ENCODE assay signal across 9 mouse cellular contexts in the genomic region with DNA sequence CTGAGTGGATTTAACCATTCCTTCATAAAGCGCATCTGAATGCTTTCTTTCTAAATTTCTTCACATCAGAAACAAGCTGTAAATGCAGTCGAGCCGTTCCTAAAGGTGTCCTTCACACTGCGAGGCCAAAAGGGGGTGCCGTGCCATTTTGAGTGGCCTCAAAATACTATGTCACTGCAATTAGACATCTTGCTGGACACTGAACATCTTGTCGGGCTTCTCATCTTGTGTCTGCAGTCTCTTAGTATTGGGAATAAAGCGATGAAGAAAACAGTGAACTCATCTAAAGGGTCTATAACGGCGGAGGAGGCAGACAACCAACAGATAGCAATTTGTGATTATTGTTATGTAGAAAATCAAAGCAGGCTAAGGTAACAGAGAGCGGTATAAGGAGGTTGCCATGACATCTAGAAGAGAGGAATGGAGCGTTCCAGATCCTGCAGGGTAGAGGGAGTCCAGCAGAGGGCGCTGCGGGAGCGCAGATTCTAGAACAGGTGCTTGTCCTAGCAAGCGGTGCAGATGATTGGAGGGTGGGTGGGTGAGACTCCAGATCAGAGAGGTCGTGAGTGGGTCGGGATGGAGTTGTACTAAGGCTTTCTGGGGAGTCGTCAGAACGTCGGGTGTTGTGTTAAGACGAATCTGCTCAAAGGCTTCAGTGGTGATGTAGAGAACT. TPM values are rescaled to one million over a fixed set of nuclear protein-coding genes. Genes with fewer than 3 reads are reported as not detected.
DNase-seq lines count a peak whose midpoint lies in the region; ATAC-seq and TF ChIP-seq lines count a peak whose summit lies in the region.
"Had no signal": no experiment of that assay in that cellular context is flagged by ENCODE, and none has a peak within 500 bp of the region (broad histone marks: within the 10 kb centered on the region; RNA-seq: fewer than 3 reads in every experiment).

No protein-coding gene starts in this region.

- no peaks in the 10 kb centered on the region for H3K9me3 ChIP-seq in MEL (replicated peaks; ENCODE audit: insufficient read depth, low read length)
- H3K9me3 ChIP-seq in hindbrain, embryonic 16.5 days (ENCODE audit: control insufficient read depth, low read length), result no peaks in the 10 kb centered on the region

- peak; percentile 64 for DNase-seq in MEL (ENCODE audit: low read depth, low spot score)
- peak; percentile 74 for DNase-seq in cerebellum, adult 11 months
- peak; percentile 79 for DNase-seq in forelimb bud, embryonic 11.5 days (ENCODE audit: low read depth, low spot score)
- peak; percentile 74 for DNase-seq in left cerebral cortex, adult 11 months (ENCODE audit: low spot score)
- DNase-seq in lung, postnatal 4 days, result peak; percentile 53 to 75
- peak; percentile 95 to 97 for DNase-seq in right cerebral cortex, adult 2 months (ENCODE audit: low spot score in 2 of 2)
- peak; percentile 55 to 69 for DNase-seq in urinary bladder, postnatal 36 days (ENCODE audit: low spot score in 2 of 2)

- no peak overlapping the region for H3K27ac ChIP-seq in MEL (ENCODE audit: control insufficient read depth, low read depth, low read length)
- H3K27ac ChIP-seq in hindbrain, embryonic 16.5 days (ENCODE audit: low read depth, low read length), result no peak overlapping the region

- WGBS in hindbrain, embryonic 16.5 days, result 17% methylated on average over 21 of the region's 21 CpGs

- no peaks in the 10 kb centered on the region for H3K4me1 ChIP-seq in MEL (ENCODE audit: control insufficient read depth in 1 of 2, insufficient read depth in 2 of 2, low read length in 2 of 2)
- H3K4me1 ChIP-seq in hindbrain, embryonic 16.5 days (ENCODE audit: control insufficient read depth, insufficient read depth, low read depth, low read length), result peaks cover 6% of the 10 kb centered on the region

- no peaks in the 10 kb centered on the region for H3K27me3 ChIP-seq in MEL (ENCODE audit: control insufficient read depth in 1 of 2, insufficient read depth in 2 of 2, low read length in 2 of 2)
- no peaks in the 10 kb centered on the region for H3K27me3 ChIP-seq in hindbrain, embryonic 16.5 days (replicated peaks; ENCODE audit: control insufficient read depth, insufficient read depth, low read length)

- no peak for TF ChIP-seq EP300 in MEL (IDR thresholded peaks at IDR 0.05; ENCODE audit: low read depth in 1 of 2, low read length in 2 of 2)

- H3K9ac ChIP-seq in MEL (ENCODE audit: control insufficient read depth, low read depth, low read length, poor library complexity, severe bottlenecking), result no peak overlapping the region
- H3K9ac ChIP-seq in hindbrain, embryonic 16.5 days (ENCODE audit: low read depth, low read length), result no peak overlapping the region; the same call in 1 of the 2 replicates

- peak; percentile 89 for ATAC-seq in hindbrain, embryonic 16.5 days

- no peak overlapping the region for H3K4me3 ChIP-seq in MEL (ENCODE audit: control insufficient read depth in 1 of 2, insufficient read depth in 1 of 2, low read depth in 2 of 2, low read length in 2 of 2)
- H3K4me3 ChIP-seq in hindbrain, embryonic 16.5 days (ENCODE audit: low read length), result 0 out of 2 replicates have a peak overlapping the region, but pooled peaks have one; percentile 0

- peak; percentile 79 for TF ChIP-seq RAD21 in MEL (IDR thresholded peaks at IDR 0.05; ENCODE audit: low read depth, low read length)

- TF ChIP-seq POLR2A in MEL (IDR thresholded peaks at IDR 0.05; ENCODE audit: control insufficient read depth in 1 of 2, insufficient read depth in 1 of 2, low read depth in 1 of 2, low read length in 2 of 2, poor library complexity in 1 of 2), result no peak

- H3K36me3 ChIP-seq in MEL (ENCODE audit: control insufficient read depth in 1 of 2, insufficient read depth in 2 of 2, low read length in 2 of 2), result no peaks in the 10 kb centered on the region
- H3K36me3 ChIP-seq in hindbrain, embryonic 16.5 days (ENCODE audit: control insufficient read depth, insufficient read depth, low read length), result no peaks in the 10 kb centered on the region

- peak; percentile 73 to 97 (median 85) for TF ChIP-seq CTCF in MEL (IDR thresholded peaks at IDR 0.05 in 2 of 3, conservative IDR thresholded peaks at IDR 0.05 in 1 of 3; ENCODE audit: control insufficient read depth in 1 of 3, insufficient read depth in 1 of 3, low read depth in 2 of 3, low read length in 3 of 3, poor library complexity in 1 of 3, severe bottlenecking in 1 of 3)

- H3K79me2 ChIP-seq in MEL (ENCODE audit: control insufficient read depth, insufficient read depth, low read length, poor library complexity), result no peaks in the 10 kb centered on the region

- H3K4me2 ChIP-seq in hindbrain, embryonic 16.5 days (ENCODE audit: low read length), result peak overlapping the region; percentile 42

TF ChIP-seq in MEL, 35 proteins besides CTCF, POLR2A, EP300 and RAD21:
- TF ChIP-seq SMC3 (IDR thresholded peaks at IDR 0.05; ENCODE audit: low read depth, low read length), result peak; percentile 68
- peak; percentile 59 for TF ChIP-seq ZC3H11A (IDR thresholded peaks at IDR 0.05; ENCODE audit: low read depth, low read length)
- TF ChIP-seq USF2 (IDR thresholded peaks at IDR 0.05; ENCODE audit: borderline replicate concordance in 1 of 2, insufficient read depth in 1 of 2, low read depth in 1 of 2, low read length in 2 of 2), result no peak

RNA-seq across cellular contexts. Expression of a gene that starts 15.6 kb away (rescaled TPM):
- total RNA-seq in MEL (2012; rRNA removed), result not detected in 2 replicates
- polyA plus RNA-seq in MEL (2012; ENCODE audit: insufficient read depth in 1 of 2, insufficient read length in 2 of 2, low read depth in 1 of 2, low replicate concordance in 2 of 2, missing spikeins in 1 of 2), result not detected
- 0.25 and 0.35 TPM in 2 replicates for polyA plus RNA-seq in hindbrain, embryonic 16.5 days (2015; fragmentation: Nextera tagmentation; extraction: Ambion mirVana)
- polyA plus RNA-seq: large intestine, adult 2 months had no signal

RNA-seq across cellular contexts. Expression of a gene that starts 55.4 kb away (rescaled TPM):
- 0.39 and 1.0 TPM in 2 replicates for total RNA-seq in MEL (2012; rRNA removed)
- 1 to 10 TPM in 1 of 2 experiments, not detected in 1; 4.9 TPM for polyA plus RNA-seq in MEL (2012; ENCODE audit: insufficient read depth in 1 of 2, insufficient read length in 2 of 2, low read depth in 1 of 2, low replicate concordance in 2 of 2, missing spikeins in 1 of 2)
- 1.7 and 2.1 TPM in 2 replicates for polyA plus RNA-seq in hindbrain, embryonic 16.5 days (2015; fragmentation: Nextera tagmentation; extraction: Ambion mirVana)
